Mouse (Mus musculus) T-cell, adult 2 months (primary cell): Measurements from ENCODE around the gene Bsx.
A peak's percentile ranks its signal among the peaks of the same experiment; 100 is the strongest.

Experiments used
- DNase-seq: peaks from one replicate; pipeline ENCODE4 v3.0.0; 2022; ENCODE audit warnings: low spot score

Bsx gene

DNA sequence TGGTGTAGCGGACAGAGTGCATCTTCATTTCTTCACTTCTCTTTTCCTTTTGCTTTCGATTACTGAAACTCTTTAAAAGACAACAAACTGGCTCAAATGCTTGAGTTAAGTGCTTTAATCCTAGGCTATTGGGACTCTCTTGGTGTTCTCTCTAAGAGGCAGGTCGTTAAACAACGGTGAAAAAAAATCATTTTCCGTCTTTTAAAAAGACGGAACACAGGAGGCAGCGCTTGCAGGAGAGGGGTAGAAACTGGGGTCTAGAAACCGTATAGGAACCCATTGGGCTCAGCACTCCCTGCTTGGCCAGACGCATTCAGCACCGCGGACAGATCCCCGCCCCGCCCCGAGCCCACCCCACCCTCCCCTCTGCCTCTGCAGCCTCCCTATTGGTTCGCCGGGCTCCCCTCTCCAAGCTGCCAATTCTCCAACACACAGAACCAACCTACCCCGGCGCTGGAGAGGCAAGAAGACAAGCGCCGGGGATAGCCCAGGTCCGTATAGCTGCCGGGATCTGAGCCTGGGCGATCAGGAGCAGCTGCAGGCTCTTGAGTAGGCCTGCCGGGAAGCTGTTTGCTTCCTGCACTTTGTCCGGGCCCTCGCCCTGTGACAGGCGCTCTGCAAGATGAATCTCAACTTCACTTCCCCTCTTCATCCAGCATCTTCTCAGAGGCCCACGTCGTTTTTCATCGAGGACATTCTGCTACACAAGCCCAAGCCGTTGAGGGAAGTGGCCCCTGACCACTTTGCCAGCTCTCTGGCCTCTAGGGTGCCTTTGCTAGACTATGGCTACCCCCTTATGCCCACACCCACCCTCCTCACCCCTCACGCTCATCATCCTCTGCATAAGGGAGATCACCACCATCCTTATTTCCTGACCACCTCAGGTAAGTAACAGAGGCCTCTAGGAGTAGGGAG lies at the start of gene Bsx:
Gene Bsx (plus strand): TSS at position 572 of the 915 bp plus-strand sequence.
- DNase-seq = no peak

DNA sequence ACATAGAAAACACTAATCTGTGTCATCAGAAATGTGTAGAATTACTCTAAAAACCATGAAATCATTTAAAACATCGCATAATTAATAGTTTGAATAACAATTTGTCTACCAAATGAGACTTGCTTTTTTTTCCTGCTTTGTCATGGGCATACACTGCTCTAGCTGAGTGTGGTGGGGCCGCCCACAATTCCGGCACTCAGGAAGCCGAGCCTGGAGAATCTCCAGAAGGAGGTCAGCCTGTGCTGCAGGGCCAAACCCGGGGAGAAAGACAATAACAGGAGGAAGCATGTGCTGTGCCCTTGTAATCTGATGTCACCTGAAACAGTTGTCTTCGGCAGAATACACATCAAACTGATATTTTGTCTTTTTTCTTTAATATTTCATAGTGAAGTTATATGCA lies 48.3 kb upstream of the Bsx start:
- no peak for DNase-seq

DNA sequence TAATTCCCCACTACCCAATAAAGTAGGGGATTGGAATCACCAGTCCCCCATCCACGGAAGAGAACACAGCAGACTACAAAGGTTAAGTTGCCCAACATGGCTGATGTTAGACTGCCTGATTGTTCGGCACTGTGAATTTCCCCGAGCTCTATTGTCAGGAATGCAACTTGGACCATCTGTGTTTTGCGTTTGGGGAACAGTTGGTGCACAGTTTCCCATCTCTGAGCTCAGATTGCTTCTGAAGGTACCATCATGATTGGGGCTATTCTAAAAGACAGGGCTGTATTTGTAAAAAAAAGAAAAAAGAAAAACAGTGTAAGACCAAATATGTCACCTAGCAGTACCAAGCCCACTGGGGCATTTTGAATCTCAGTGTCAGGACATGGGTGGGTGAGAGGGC lies 46.6 kb upstream of the Bsx start:
- no peak for DNase-seq

DNA sequence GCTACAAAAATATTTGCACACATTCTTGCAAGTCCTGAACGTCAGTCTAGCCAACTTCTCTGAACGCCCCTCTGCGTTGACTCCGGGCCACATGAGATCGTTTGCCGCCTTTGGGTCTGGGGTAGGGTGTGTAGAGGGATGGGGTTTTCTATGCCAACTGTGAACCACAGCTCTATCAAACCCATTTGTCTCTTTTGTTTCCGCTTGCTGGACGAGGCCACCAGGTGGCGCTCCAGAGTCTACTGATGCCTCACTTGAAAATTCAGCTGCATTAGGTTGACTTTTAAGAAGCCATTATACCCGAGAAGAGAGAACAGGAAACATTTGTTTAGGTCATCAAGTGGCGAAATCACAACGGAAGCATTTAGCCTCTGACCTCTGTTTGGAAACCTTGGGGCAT lies 39.4 kb upstream of the Bsx start:
- peak; percentile 61 for DNase-seq

DNA sequence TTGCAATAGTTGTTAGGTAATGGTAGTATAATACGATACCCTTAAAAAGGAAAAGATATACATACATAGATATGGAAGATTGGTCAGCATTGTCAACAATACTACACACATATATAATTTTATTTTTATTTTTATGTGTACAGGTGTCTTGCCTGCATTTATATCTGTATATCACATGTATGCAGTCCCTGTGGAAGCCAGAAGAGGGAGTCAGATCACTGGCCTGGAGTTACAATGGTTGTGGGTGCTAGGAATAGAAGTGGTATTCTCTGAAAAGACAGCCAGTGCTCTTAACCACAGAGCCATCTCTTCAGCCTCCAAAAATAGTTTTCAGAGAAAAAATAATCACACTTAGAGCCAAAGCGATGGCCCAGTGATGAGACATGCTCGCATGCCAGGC lies 37.2 kb upstream of the Bsx start:
- DNase-seq = no peak

DNA sequence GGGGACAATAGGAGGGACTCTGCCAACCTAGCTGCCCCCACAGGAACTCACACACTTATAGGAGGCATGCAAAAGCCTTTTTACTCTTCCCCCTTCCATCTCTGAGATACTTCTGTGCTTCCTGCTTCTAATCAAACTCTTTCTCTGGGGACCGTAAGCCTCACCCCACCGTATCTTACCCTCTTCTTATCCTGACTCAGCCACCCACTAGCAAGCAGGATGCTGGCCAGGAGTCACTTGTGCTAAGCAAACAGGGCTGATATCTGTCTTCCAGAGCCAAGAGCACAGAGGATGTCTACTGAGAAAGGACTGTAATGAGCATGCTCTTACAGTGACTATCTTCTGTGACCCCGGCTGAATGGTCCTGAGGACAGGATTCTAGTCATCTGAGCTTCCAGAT lies 34.3 kb upstream of the Bsx start:
- no peak for DNase-seq

DNA sequence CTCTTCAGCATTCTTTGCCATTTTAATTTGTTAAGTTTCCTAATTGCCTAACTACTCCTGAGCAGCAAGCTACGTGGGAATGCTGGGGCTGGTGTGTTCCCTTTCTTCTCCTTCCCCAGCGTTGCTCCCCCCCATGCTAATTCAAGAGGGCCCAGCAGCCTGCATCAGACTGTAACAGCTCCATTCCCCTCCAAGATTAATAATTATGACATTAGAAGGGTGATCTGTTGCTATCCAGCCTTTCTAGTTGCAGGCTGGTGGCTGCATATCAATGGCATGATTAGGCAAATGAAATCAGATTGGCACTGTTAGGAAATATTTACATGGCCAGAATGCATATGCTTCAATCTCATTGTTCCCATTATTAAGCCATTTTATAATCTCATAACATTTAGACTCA lies 22.4 kb upstream of the Bsx start:
- no peak for DNase-seq

DNA sequence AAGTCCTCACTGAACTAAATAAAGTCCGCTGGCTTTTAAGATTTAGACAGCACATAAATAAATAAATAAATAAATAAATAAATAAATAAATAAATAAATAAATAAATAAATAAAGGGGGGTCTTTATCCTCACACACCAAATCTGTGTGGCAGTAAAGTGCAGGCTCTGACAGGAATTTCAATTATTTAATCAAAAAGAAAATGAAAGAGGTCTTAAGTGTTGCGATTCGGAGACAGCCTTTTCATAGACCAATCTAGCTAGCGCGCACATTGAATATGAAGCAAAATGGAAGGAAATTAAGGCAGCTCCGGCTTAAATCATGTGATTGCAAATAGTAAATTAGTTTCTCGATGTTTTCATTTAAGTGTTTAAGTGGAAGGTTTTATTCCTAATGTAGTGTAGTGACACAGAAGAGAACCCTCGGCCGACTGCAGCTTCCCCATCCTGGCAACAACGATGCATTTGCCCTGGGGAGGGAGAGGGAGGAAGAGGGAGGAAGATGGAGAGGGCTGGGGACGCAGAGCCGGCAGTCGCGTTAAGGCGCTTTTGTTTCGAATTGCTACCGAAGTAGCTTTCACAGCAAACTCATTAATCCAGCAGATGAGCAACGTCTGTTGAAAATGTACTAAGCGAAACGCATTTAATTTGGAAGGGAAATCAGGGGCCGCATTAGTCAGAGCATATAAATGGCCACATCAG lies 15.3 kb upstream of the Bsx start:
- no peak for DNase-seq

DNA sequence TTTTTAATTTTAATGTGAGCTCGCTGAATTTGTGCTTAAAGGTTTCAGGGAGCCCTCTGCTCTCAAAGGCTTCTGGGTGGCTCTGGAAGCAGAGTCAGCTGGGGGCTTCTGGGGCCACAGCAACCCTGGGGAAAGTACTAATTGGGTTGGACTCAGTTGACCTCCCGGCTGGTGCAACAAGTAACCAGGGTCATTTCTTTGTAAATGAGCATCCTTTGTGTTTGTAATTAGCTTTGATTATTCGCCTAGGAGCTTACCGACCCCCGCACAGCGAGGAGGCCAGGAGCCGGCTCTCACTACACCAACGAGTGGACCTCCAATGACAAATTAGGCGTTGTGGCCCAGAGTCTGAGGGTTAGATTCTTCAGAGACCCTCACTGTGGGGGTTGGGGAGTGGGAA lies 14.7 kb upstream of the Bsx start:
- DNase-seq = no peak

DNA sequence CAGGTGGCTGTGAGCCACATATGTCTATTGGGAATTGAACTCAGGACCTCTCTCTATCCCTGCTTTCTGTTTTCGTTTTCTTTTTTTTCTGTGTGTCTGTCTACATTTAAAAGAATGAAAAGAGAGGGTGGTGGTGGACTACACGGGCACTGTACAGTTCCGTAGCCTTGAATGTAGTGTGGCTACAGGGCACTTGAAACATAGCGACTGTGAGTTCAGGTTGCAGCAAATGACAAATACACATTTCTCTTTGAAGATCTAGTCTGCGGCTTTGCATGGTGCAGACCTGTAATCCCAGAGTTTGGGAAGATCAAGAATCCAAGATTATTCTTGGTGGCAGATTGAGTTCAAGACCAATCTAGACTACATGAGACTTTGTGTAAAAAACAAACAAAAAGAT lies 3.6 kb upstream of the Bsx start:
- DNase-seq = no peak

DNA sequence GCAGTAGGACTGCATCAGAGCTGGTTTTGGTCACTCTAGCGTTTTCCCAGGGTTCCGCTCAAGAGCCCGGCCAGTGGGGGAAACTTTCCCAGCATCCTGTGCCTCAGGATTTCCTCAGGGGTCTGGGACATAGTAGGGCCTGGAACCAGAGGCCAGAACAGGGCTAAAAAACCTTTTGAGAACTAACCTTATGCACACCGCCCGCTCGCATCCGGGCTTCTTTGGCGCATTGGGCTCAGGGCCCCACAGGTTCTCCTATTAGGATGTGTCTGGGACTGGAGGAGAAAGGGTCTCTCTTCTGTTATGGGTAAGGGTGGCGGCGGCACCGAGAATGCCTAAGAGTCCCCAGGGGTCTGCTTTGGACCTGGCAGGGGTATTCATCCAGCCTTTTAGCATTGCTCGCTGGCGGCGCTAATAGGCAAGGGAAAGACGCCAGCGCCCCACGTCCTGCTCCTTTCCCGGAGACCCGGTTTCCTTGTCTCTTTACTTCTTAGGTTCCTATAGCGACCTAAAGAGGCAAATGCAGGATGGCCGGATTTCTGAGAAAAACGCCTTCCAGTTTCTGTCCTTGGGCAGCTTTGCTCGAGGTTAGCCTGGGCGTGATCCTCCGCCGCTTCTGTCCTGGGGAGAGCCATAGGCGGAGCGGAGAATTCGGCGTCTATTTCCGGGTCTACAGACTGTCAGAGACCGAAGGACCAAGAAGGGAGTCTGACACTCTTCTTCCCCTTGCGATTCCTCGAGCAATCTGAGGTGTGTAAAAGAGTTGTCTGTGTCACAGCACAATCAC lies 2.4 kb upstream of the Bsx start:
- no peak for DNase-seq

DNA sequence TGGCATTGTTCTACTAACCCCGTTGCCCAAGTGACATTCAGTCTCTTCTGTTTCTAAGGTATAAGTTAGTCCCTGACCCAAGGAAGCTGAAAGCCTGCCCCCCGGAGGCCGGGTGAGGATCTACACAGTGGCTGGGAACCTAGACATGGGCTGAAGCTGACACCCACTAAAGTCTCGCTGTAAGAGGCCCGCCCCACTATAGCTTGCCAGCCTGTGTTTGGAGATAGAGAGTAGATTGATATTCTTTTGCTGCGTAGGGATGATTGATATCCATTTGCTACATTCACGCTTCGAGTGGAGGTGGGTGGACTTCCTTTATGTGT lies 1.8 kb upstream of the Bsx start:
- peak; percentile 28 for DNase-seq

DNA sequence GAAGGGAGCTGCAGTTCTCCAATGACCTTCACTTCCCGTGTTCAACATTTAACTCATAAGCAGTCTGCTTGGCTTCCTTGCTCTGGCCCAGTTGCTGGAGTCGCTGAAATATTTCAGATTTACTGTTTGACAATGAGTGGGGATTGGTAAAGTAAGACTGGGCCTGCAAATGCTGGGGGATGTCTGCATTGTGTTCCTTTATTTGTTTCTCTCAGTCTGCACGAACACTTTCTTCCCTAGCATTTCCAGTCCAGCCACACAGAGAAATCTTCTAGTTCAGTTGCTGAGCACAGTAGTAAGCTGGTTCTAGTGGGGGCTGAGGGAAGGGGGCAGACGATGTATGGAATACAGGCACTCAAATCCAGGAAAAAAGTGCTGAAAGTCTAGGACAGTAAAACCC lies 1.0 kb downstream of the Bsx start:
- no peak for DNase-seq

DNA sequence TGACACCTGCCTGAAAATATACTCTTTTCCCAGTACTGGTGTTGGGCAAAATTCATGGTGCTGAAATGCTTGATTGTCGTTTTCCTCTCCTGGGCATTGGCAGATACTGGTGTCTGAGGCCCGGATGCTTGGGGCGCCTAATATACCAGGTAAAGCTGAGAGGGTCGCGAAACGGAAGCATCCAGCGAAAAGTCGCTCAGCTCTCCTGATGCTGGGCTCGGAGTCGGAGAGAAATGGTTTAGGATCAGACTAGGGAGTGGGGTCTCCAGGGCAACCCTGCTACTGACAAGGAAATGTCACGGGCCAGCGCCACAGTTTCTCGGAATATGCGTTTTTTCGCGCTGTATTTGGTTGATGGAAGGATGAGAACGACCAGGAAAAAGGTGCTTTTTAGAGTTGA lies 1.5 kb downstream of the Bsx start:
- no peak for DNase-seq

DNA sequence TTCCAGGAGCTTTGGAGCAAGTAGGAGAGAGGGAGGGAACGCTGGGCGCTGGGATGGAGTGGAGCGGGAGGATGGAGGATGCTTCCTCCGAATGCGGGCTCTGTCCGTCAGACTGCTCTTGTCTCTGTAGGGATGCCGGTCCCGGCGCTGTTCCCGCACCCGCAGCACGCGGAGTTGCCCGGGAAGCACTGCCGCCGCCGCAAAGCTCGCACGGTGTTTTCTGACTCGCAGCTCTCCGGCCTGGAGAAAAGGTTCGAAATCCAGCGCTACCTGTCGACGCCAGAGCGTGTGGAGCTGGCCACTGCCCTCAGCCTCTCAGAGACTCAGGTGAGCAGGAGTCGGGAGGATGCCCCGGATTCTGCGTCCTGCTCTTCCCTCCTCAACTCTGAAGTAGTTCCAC lies 2.2 kb downstream of the Bsx start:
- DNase-seq = no peak

DNA sequence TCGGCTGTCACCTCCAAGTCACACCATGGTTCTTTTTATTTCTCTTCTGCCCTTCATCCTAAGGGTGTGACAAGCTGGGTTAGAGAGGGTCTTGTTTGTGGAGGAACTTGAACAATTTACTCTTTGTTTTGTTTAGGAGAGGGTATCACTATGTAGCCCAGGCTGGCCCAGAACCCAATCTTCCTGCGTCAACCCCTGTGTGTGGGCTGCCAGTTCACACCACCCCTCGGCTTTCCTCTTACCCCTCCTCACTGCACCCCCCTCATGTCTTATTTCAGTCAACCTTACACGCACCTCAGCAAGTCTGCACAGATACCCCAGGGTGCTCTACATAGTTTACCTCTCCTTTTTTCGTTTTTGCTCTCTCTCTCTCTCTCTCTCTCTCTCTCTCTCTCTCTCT lies 2.8 kb downstream of the Bsx start:
- no peak for DNase-seq

DNA sequence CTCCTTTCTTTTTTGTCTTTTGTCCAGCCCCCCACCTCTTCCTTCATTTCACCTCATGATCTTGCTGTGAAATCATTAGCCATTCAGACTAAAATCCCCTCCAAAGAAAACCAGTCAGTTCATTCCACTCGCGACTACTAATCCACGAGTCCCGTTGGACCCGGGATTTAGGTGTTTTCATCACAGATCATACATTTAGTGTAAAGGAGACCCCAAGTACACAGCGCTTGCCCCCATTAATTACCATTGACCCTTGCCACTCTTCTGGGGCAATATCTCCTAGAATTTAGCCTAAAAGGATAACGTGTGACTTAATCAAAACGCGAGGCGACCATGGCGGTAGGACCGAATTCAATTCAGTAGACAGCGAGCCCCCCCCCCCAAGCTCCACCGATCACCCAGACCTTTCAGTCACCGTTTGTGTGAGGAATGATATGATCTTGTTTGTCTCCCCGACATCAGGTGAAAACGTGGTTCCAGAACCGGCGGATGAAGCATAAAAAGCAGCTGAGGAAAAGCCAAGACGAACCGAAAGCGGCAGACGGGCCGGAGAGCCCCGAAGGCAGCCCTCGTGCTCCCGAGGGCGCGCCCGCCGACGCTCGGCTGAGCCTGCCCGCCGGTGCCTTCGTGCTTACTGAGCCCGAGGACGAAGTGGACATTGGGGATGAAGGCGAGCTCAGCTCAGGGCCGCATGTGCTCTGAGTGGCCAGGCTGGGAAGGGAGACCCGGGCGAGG lies 3.4 kb downstream of the Bsx start:
- no peak for DNase-seq

DNA sequence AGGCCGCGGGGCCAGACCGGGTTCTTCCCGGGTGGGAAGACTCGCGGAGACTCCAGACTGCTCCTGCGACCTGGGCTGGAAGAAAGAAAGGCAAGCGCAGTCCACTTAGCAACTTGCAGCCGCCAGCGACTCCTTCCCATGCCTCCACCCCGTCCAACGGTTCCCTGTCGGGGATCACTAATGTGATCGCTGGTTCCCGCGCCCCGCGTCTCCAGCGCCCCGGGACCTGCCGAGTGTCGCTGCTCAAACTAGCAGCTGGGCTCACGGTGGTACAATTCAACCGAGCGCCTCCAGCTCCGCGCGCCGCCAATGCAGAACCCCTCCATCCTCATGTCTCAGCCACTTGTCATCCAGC lies 3.9 kb downstream of the Bsx start:
- no peak for DNase-seq

DNA sequence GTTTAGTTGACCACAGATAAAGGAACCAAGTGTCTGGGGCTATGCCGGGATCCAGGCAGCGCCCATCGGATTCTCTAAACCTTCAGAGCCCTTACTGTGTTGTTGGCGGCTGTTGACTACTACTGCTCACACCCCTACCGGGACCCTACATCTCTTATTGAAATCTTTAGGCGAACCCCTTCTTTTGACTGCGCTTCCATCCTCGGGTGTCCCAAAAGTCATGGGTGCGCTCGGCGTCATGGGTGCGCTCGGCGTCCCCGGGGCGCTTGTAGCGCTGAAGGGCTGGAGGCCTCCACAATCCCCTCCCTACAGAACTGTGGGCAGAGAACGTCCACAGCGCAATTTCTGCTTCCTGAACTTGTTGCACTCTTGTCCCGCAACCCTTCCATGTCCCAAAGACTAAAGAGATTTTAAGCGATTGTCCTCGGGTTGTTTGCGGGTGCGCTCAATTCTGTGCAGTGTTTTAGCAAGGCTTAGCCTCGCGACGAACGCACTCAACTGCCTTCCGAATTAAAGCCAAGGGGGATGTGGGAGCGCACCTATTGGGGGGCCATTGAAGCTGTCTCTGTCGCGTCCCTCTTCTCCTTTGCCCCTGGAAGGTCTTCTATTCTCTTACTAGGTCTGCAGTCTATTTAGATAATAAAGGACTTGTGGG lies 4.5 kb downstream of the Bsx start:
- DNase-seq = no peak

DNA sequence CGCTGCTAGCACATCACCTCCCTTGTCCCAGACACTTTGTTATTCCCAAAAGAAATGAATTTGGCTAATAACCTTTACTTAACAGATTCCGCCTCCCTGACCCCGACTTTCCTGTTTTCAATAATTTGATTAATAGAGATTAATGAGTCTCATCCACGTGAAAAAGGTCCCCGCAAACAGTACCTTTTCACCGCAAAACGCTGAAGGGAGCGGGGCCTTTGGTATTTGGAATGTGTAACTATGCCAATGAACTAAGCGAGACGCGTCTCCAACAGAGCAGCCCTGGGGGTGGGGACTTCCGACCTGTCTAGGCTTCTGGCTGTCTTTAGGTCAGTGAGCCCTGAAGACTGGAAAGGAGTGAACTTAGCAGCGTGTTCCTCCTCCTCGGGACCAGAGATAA lies 5.1 kb downstream of the Bsx start:
- DNase-seq = no peak

DNA sequence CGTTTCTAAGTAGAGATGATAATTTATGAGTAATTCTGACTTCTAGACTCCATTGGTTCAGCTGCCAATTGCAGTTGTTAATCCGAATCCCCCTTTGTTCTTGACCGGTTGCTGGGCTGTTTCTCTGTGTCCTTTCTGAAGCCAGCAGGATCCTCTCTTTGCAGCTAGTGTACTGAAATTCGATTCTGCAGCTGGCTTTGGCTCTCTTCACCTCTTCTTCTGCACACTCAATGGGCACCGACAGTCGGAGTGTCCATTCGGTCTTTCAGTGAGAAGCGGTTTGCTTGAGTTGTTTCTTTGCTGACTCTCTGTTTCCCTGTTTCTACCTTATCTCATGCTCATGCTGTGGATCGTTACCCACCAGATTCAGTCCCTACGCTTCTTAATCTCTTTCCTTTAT lies 11.7 kb downstream of the Bsx start:
- DNase-seq = no peak

DNA sequence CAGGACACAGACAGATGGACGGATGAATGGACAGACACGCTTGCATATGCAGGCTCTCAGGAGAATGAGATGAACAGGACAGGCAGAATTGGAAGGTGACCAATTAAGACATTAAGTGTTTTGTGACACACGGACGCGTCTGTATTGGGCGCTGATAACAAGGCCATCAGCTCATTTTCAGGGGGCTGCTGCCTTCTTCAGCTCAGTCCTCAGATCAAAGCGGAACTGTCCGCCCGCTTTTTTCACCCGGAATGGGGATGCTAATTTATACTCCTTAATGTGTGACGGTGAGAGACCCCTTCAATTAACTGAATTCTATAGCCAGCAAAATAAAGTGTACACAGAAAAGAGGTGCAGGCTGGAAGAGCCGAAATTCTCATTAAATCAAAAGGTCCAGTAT lies 15.5 kb downstream of the Bsx start:
- DNase-seq = no peak
